Mouse (Mus musculus): ENCODE measurements around the gene 2610008E11Rik. TPM values are rescaled to one million over a fixed set of nuclear protein-coding genes. Genes with fewer than 3 reads are reported as not detected.

Gene 2610008E11Rik
- polyA plus RNA-seq, 1 experiment: 1.7 TPM

DNA sequence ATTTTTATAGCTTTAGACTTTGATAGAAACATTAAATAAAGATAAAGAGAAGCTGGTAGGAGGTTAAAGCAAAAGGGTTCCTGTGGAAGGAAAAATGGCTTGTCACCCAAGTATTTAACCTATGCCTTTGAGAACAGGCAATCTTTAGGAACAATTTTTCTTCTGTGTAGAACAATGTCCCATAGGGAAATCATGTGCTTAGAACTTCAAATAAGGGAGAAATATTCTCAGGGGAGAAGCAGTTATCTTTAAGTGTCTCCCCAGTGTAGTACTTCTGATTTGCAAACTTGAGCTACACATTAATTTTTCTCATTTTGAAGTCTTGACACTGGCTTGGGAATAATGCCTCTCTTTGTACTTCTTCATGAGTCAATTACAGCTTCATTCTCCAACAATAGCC, 69.0 kb downstream of the 2610008E11Rik start, which contains the start of gene Olfr57:
Gene Olfr57, plus strand, starts transcription at position 301 of the 400 bp plus-strand sequence.
- H3K27me3 ChIP-seq (ENCODE audit: control insufficient read depth, insufficient read depth, insufficient read length): no peaks in the 10 kb centered on the region
- TF ChIP-seq MAX (IDR thresholded peaks at IDR 0.05) (no peak), MYOD1 (IDR thresholded peaks at IDR 0.05; ENCODE audit: control insufficient read depth, insufficient read length, low read depth) (no peak), MYOG (IDR thresholded peaks at IDR 0.05; ENCODE audit: control insufficient read depth, extremely low read depth, insufficient read length) (no peak), USF1 (IDR thresholded peaks at IDR 0.05; ENCODE audit: low read depth) (no peak)
- no peaks in the 10 kb centered on the region for H3K79me3 ChIP-seq (ENCODE audit: low read depth)
- H3K79me2 ChIP-seq (ENCODE audit: control insufficient read depth, insufficient read depth): no peaks in the 10 kb centered on the region
- H3ac ChIP-seq (ENCODE audit: control insufficient read depth, insufficient read length, low read depth): no peak within 1 kb of the TSS
- no peaks in the 10 kb centered on the region for H3K36me3 ChIP-seq (ENCODE audit: control insufficient read depth, insufficient read depth)
- no peak within 1 kb of the TSS for H3K4me3 ChIP-seq (ENCODE audit: insufficient read depth, poor library complexity, severe bottlenecking)

Other genes with a start within 250 kb of the 2610008E11Rik start
- not detected for gene Olfr1356, start 245.4 kb downstream of the 2610008E11Rik start, polyA plus RNA-seq (2012; fragmentation: generic; extraction: Trizol)
- not detected for gene Olfr1355, start 222.1 kb downstream of the 2610008E11Rik start, polyA plus RNA-seq (2012; fragmentation: generic; extraction: Trizol)
- gene Olfr1354, start 184.4 kb downstream of the 2610008E11Rik start, polyA plus RNA-seq (2012; fragmentation: generic; extraction: Trizol): not detected
- gene Olfr8, start 147.0 kb downstream of the 2610008E11Rik start, polyA plus RNA-seq (2012; fragmentation: generic; extraction: Trizol): not detected
- not detected for gene Olfr1353, start 134.3 kb downstream of the 2610008E11Rik start, polyA plus RNA-seq (2012; fragmentation: generic; extraction: Trizol)
- not detected for gene Olfr1352, start 116.5 kb downstream of the 2610008E11Rik start, polyA plus RNA-seq (2012; fragmentation: generic; extraction: Trizol)
- gene Olfr1351, start 85.1 kb downstream of the 2610008E11Rik start, polyA plus RNA-seq (2012; fragmentation: generic; extraction: Trizol): not detected
- gene Olfr57, start 68.9 kb downstream of the 2610008E11Rik start, polyA plus RNA-seq (2012; fragmentation: generic; extraction: Trizol): not detected
- not detected for gene Vmn2r80, start 51.2 kb upstream of the 2610008E11Rik start, polyA plus RNA-seq (2012; fragmentation: generic; extraction: Trizol)
- not detected for gene Vmn2r81, start 150.1 kb upstream of the 2610008E11Rik start, polyA plus RNA-seq (2012; fragmentation: generic; extraction: Trizol)

Measured in C2C12 (cell line).